Mouse (Mus musculus): ENCODE data around the gene Ccdc62. TPM values are rescaled to one million over a fixed set of nuclear protein-coding genes. Genes with fewer than 3 reads are reported as not detected.

The Ccdc62 gene
- polyA plus RNA-seq, 1 experiment from 2014 or later, result 6.2 TPM

- Histone ChIP-seq H3K27me3 (ENCODE audit: control insufficient read depth, insufficient read depth, low read length) (no peaks in the 10 kb centered on the region), H3K27ac (replicated peaks in 1 of 2; ENCODE audit: control insufficient read depth in 1 of 2, insufficient read depth in 1 of 2, low read depth in 2 of 2, low read length in 2 of 2) (peak overlapping the region; percentile 83 to 94), H3K4me2 (ENCODE audit: low read length) (peak overlapping the region; percentile 60), H3K9me3 (ENCODE audit: control insufficient read depth, low read length) (no peaks in the 10 kb centered on the region), H3K4me1 (ENCODE audit: control insufficient read depth in 2 of 2, insufficient read depth in 2 of 2, low read length in 2 of 2) (peaks cover 48 to 65% of the 10 kb centered on the region in 2 experiments), H3K36me3 (ENCODE audit: control insufficient read depth, insufficient read depth, low read length) (peaks cover 44% of the 10 kb centered on the region), H3K9ac (ENCODE audit: low read length) (peak overlapping the region; percentile 65), H3K4me3 (ENCODE audit: control insufficient read depth in 1 of 2, insufficient read depth in 1 of 2, low read depth in 1 of 2, low read length in 2 of 2) (peak overlapping the region in 1 of 2 experiments; percentile 23; a peak in 1 of 4 replicates)
- peak; percentile 68 for ATAC-seq (ENCODE audit: insufficient number of reproducible peaks, insufficient read depth, low FRiP score, low read depth)
- WGBS, result 3% methylated on average over 19 of the region's 19 CpGs
These were observed 80.6 kb downstream of the Ccdc62 start for GRCm38 (mm10) chr5:124010910-124011655.

- WGBS, result 7% methylated on average over 8 of the region's 8 CpGs
- Histone ChIP-seq H3K9me3 (ENCODE audit: control insufficient read depth, low read length) (no peaks in the 10 kb centered on the region), H3K4me1 (ENCODE audit: control insufficient read depth in 2 of 2, insufficient read depth in 2 of 2, low read length in 2 of 2) (peaks cover 55 to 74% of the 10 kb centered on the region in 2 experiments), H3K27ac (replicated peaks in 1 of 2; ENCODE audit: control insufficient read depth in 1 of 2, insufficient read depth in 1 of 2, low read depth in 2 of 2, low read length in 2 of 2) (peak overlapping the region; percentile 83 to 94), H3K9ac (ENCODE audit: low read length) (peak overlapping the region; percentile 65), H3K4me3 (ENCODE audit: control insufficient read depth in 1 of 2, insufficient read depth in 1 of 2, low read depth in 1 of 2, low read length in 2 of 2) (0 out of 4 replicates have a peak overlapping the region, but pooled peaks of 1 of the 2 experiments have one; percentile 1), H3K36me3 (ENCODE audit: control insufficient read depth, insufficient read depth, low read length) (peaks cover 36% of the 10 kb centered on the region), H3K27me3 (ENCODE audit: control insufficient read depth, insufficient read depth, low read length) (no peaks in the 10 kb centered on the region), H3K4me2 (ENCODE audit: low read length) (peak overlapping the region; percentile 60)
- ATAC-seq (ENCODE audit: insufficient number of reproducible peaks, insufficient read depth, low FRiP score, low read depth), result no peak
These were observed 81.4 kb downstream of the Ccdc62 start for GRCm38 (mm10) chr5:124011927-124012326.

DNA sequence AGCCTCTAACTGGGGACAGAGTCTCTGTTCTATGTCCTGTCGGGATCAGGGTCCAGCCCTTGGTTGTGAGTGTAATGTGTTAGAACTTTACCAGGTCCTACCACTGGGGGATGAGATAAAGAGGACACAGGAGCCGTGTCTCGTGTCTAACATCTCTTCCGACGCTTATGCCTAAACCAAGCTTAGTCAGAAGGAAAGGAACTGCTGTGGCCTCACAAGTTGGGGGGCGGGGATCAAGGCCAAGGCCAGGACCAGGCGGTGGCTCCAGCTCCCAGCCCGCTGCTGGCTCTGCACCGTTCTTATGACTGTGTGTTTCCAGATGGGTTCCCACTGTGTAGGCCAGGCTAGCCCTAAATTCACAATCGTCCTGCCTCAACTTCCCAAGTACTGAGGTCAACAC lies 82.4 kb downstream of the Ccdc62 start:
- Histone ChIP-seq H3K4me1 (ENCODE audit: control insufficient read depth in 2 of 2, insufficient read depth in 2 of 2, low read length in 2 of 2) (peaks cover 62 to 83% of the 10 kb centered on the region in 2 experiments), H3K36me3 (ENCODE audit: control insufficient read depth, insufficient read depth, low read length) (peaks cover 26% of the 10 kb centered on the region), H3K9me3 (ENCODE audit: control insufficient read depth, low read length) (no peaks in the 10 kb centered on the region), H3K4me3 (ENCODE audit: control insufficient read depth in 1 of 2, insufficient read depth in 1 of 2, low read depth in 1 of 2, low read length in 2 of 2) (no peak overlapping the region), H3K4me2 (ENCODE audit: low read length) (peak overlapping the region; percentile 60; the same call in 1 of the 2 replicates), H3K27me3 (ENCODE audit: control insufficient read depth, insufficient read depth, low read length) (no peaks in the 10 kb centered on the region), H3K27ac (replicated peaks in 1 of 2; ENCODE audit: control insufficient read depth in 1 of 2, insufficient read depth in 1 of 2, low read depth in 2 of 2, low read length in 2 of 2) (peak overlapping the region; percentile 21 to 94; a peak in 3 of 4 replicates), H3K9ac (ENCODE audit: low read length) (no peak overlapping the region)
- 48% methylated on average over 10 of the region's 10 CpGs for WGBS
- no peak for ATAC-seq (ENCODE audit: insufficient number of reproducible peaks, insufficient read depth, low FRiP score, low read depth)

DNA sequence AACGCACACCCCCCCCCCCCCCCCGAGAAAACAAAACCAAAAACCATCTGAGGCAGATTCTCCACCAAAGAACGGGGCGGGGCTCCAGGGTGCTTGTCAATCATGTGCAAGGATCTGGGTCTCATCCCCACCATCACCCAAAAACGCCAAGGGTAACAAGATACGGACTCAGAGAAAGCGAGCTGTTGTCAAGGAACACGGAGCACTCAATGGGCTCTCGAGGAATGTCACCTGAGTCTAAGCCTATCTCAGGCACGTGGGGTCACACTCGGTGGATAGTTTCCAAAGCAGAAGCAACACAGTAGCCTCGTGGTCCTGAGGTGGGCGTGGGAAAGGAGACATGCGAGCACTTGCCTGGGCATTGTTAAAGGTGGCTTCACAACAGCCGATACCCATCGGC lies 83.3 kb downstream of the Ccdc62 start:
- Histone ChIP-seq H3K9me3 (ENCODE audit: control insufficient read depth, low read length) (no peaks in the 10 kb centered on the region), H3K27me3 (ENCODE audit: control insufficient read depth, insufficient read depth, low read length) (no peaks in the 10 kb centered on the region), H3K4me2 (ENCODE audit: low read length) (peak overlapping the region; percentile 60), H3K4me1 (ENCODE audit: control insufficient read depth in 2 of 2, insufficient read depth in 2 of 2, low read length in 2 of 2) (peaks cover 69 to 92% of the 10 kb centered on the region in 2 experiments), H3K4me3 (ENCODE audit: control insufficient read depth in 1 of 2, insufficient read depth in 1 of 2, low read depth in 1 of 2, low read length in 2 of 2) (no peak overlapping the region), H3K9ac (ENCODE audit: low read length) (peak overlapping the region; percentile 62), H3K27ac (replicated peaks in 1 of 2; ENCODE audit: control insufficient read depth in 1 of 2, insufficient read depth in 1 of 2, low read depth in 2 of 2, low read length in 2 of 2) (peak overlapping the region; percentile 89 to 94; a peak in 3 of 4 replicates), H3K36me3 (ENCODE audit: control insufficient read depth, insufficient read depth, low read length) (peaks cover 17% of the 10 kb centered on the region)
- ATAC-seq (ENCODE audit: insufficient number of reproducible peaks, insufficient read depth, low FRiP score, low read depth), result no peak
- WGBS, result 47% methylated on average over 16 of the region's 16 CpGs

GRCm38 (mm10) chr5:124014180-124014579 lies 83.7 kb downstream of the Ccdc62 start:
- H3K9ac ChIP-seq (ENCODE audit: low read length), result peak overlapping the region; percentile 62
- 60% methylated on average over 3 of the region's 3 CpGs for WGBS
- peak overlapping the region; percentile 89 to 94 for H3K27ac ChIP-seq (replicated peaks in 1 of 2; ENCODE audit: control insufficient read depth in 1 of 2, insufficient read depth in 1 of 2, low read depth in 2 of 2, low read length in 2 of 2)
- H3K4me2 ChIP-seq (ENCODE audit: low read length), result peak overlapping the region; percentile 60
- no peaks in the 10 kb centered on the region for H3K27me3 ChIP-seq (ENCODE audit: control insufficient read depth, insufficient read depth, low read length)
- peaks cover 72 to 96% of the 10 kb centered on the region in 2 experiments for H3K4me1 ChIP-seq (ENCODE audit: control insufficient read depth in 2 of 2, insufficient read depth in 2 of 2, low read length in 2 of 2)
- H3K4me3 ChIP-seq (ENCODE audit: control insufficient read depth in 1 of 2, insufficient read depth in 1 of 2, low read depth in 1 of 2, low read length in 2 of 2), result no peak overlapping the region; a peak in 1 of 4 replicates
- no peaks in the 10 kb centered on the region for H3K9me3 ChIP-seq (ENCODE audit: control insufficient read depth, low read length)
- ATAC-seq (ENCODE audit: insufficient number of reproducible peaks, insufficient read depth, low FRiP score, low read depth), result no peak
- peaks cover 13% of the 10 kb centered on the region for H3K36me3 ChIP-seq (ENCODE audit: control insufficient read depth, insufficient read depth, low read length)

DNA sequence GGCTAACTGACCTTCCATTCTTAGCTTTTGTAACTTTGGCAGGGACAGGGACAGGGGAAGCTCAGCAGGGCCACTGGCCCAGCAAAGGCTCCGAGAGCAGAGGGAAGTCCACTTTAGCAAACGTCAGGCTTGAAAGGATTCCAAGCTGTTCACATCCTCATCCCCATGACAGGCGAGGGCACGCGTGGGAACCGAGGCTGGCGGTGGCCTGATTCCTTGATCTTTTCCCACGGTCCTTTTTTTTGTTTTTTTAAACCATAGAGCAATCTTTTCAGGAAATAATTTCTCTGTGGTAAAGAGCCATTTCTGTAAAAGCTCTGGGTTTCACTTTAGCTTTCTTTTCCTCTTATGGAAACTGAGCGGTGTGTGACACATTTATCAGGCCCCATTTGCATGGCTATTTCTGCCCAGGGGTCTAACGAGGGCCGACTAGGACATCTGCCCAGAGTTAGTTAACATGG lies 84.3 kb downstream of the Ccdc62 start:
- H3K4me1 ChIP-seq (ENCODE audit: control insufficient read depth in 2 of 2, insufficient read depth in 2 of 2, low read length in 2 of 2), result peaks cover 75 to 99% of the 10 kb centered on the region in 2 experiments
- peak overlapping the region; percentile 62 for H3K9ac ChIP-seq (ENCODE audit: low read length)
- 2% methylated on average over 11 of the region's 11 CpGs for WGBS
- H3K27me3 ChIP-seq (ENCODE audit: control insufficient read depth, insufficient read depth, low read length), result no peaks in the 10 kb centered on the region
- H3K4me2 ChIP-seq (ENCODE audit: low read length), result peak overlapping the region; percentile 60
- H3K4me3 ChIP-seq (ENCODE audit: control insufficient read depth in 1 of 2, insufficient read depth in 1 of 2, low read depth in 1 of 2, low read length in 2 of 2), result peak overlapping the region; percentile 15 to 27
- H3K36me3 ChIP-seq (ENCODE audit: control insufficient read depth, insufficient read depth, low read length), result peaks cover 7% of the 10 kb centered on the region
- peak overlapping the region; percentile 89 to 94 for H3K27ac ChIP-seq (replicated peaks in 1 of 2; ENCODE audit: control insufficient read depth in 1 of 2, insufficient read depth in 1 of 2, low read depth in 2 of 2, low read length in 2 of 2)
- ATAC-seq (ENCODE audit: insufficient number of reproducible peaks, insufficient read depth, low FRiP score, low read depth), result no peak
- H3K9me3 ChIP-seq (ENCODE audit: control insufficient read depth, low read length), result no peaks in the 10 kb centered on the region

DNA sequence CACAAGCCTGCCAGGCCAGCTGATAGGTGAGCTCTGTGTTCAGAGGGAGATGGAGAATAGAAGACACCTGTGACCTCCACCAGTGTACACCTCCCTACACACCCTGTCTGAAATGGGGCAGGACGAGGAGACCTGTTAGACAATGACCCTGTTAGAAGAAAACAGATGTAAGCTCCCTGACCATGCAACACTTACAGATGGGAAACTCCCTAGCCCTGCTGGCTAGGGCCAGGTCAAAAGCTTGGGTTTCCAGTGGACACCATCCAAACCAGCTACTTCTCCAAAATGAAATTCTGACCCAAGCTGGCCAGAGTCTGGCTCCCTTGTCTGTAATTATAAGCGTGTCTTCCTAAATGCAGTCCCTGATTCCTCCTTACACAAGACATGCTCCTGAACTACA lies 85.2 kb downstream of the Ccdc62 start:
- Histone ChIP-seq H3K4me3 (ENCODE audit: control insufficient read depth in 1 of 2, insufficient read depth in 1 of 2, low read depth in 1 of 2, low read length in 2 of 2) (no peak overlapping the region), H3K27ac (replicated peaks in 1 of 2; ENCODE audit: control insufficient read depth in 1 of 2, insufficient read depth in 1 of 2, low read depth in 2 of 2, low read length in 2 of 2) (peak overlapping the region; percentile 24 to 94), H3K4me1 (ENCODE audit: control insufficient read depth in 2 of 2, insufficient read depth in 2 of 2, low read length in 2 of 2) (peaks cover 75 to 98% of the 10 kb centered on the region in 2 experiments), H3K27me3 (ENCODE audit: control insufficient read depth, insufficient read depth, low read length) (no peaks in the 10 kb centered on the region), H3K9ac (ENCODE audit: low read length) (peak overlapping the region; percentile 11; the same call in 1 of the 2 replicates), H3K9me3 (ENCODE audit: control insufficient read depth, low read length) (no peaks in the 10 kb centered on the region), H3K4me2 (ENCODE audit: low read length) (peak overlapping the region; percentile 8; the same call in 1 of the 2 replicates), H3K36me3 (ENCODE audit: control insufficient read depth, insufficient read depth, low read length) (no peaks in the 10 kb centered on the region; the same call in 1 of the 2 replicates)
- WGBS, result 74% methylated on average over 2 of the region's 2 CpGs
- no peak for ATAC-seq (ENCODE audit: insufficient number of reproducible peaks, insufficient read depth, low FRiP score, low read depth)

Data from heart, embryonic 14.5 days (tissue).